Mouse (Mus musculus) spleen, adult 2 months (tissue): ENCODE results near the gene Grap2.

ENCODE experiments used
- CTCF ChIP-seq: fragments of 200-500 bp; IDR thresholded peaks from 2 replicates; pipeline ENCODE4 v1.5.1; 2011; ENCODE audit warnings: mild to moderate bottlenecking, inconsistent platforms; ENCODE audit not compliant: insufficient read depth, insufficient read length, insufficient replicate concordance; ENCODE audit errors: extremely low read depth
- POLR2A ChIP-seq: fragments of 200-500 bp; IDR thresholded peaks from 2 replicates; pipeline ENCODE4 v1.6.1; 2011; ENCODE audit warnings: low read depth, low read length, inconsistent platforms

GRCm38 (mm10) chr15:80645006-80645797 lies 72.8 kb downstream of the Grap2 start:
- no peak for TF ChIP-seq POLR2A
- TF ChIP-seq CTCF: no peak
